Mouse (Mus musculus) kidney, postnatal 0 days (tissue): ENCODE results near the gene Inpp5a. TPM values are rescaled to one million over a fixed set of nuclear protein-coding genes. Genes with fewer than 3 reads are reported as not detected.

Source experiments
- ATAC-seq: fragments of 200-750 bp; cut with Nextera tagmentation; replicated peaks from 2 replicates; pipeline ENCODE4 v1.8.0; 2017; ENCODE audit warnings: low read depth, moderate number of reproducible peaks, moderate TSS enrichment, moderate library complexity; ENCODE audit not compliant: low FRiP score
- DNase-seq: peaks from one replicate; pipeline ENCODE4 v3.0.0-alpha.2; 2016; ENCODE audit warnings: low spot score
- H3K27ac ChIP-seq: fragments of 300-500 bp; sonication (generic); 2 replicates; pipeline ENCODE4 v1.5.1; 2014; ENCODE audit warnings: mild to moderate bottlenecking
- H3K27me3 ChIP-seq: fragments of 300-500 bp; sonication (generic); 2 replicates; pipeline ENCODE4 v1.6.1; 2014; ENCODE audit warnings: low read length, mixed read lengths; ENCODE audit not compliant: insufficient read depth
- H3K36me3 ChIP-seq: fragments of 300-500 bp; sonication (generic); 2 replicates; pipeline ENCODE4 v1.6.1; 2014; ENCODE audit warnings: low read length, mixed read lengths; ENCODE audit not compliant: insufficient read depth
- H3K4me1 ChIP-seq: fragments of 300-500 bp; sonication (generic); replicated peaks from 2 replicates; pipeline ENCODE4 v1.6.1; 2014; ENCODE audit warnings: antibody characterized with exemption, low read length, mixed read lengths; ENCODE audit not compliant: insufficient read depth
- H3K4me2 ChIP-seq: fragments of 300-500 bp; sonication (generic); 2 replicates; pipeline ENCODE4 v1.6.1; 2014; ENCODE audit warnings: mild to moderate bottlenecking, low read length, moderate library complexity, mixed read lengths
- H3K4me3 ChIP-seq: fragments of 300-500 bp; sonication (generic); replicated peaks from 2 replicates; pipeline ENCODE4 v1.5.1; 2014; ENCODE audit warnings: low read depth, low read length
- H3K9ac ChIP-seq: fragments of 300-500 bp; sonication (generic); 2 replicates; pipeline ENCODE4 v1.6.1; 2014; ENCODE audit warnings: low read depth, low read length
- H3K9me3 ChIP-seq: fragments of 300-500 bp; sonication (generic); replicated peaks from 2 replicates; pipeline ENCODE4 v1.6.1; 2016; ENCODE audit warnings: low read length, inconsistent platforms, mixed read lengths
- CTCF ChIP-seq: IDR thresholded peaks from 2 replicates; pipeline ENCODE4 v1.5.1; 2016; ENCODE audit warnings: antibody characterized with exemption, low read depth, mild to moderate bottlenecking, moderate library complexity
- WGBS: fragments of 180-500 bp; shearing (Covaris S2); extraction: QIAGEN DNeasy Blood & Tissue Kit; methylation state at CpG from one replicate; pipeline ENCODE4 v1.1.7; 2014; 5-methylcytosine and 5-hydroxymethylcytosine counted together
- polyA plus RNA-seq: library from polyadenylated mRNA; unstranded; fragments of >200 nt; fragmentation: Nextera tagmentation; extraction: Ambion mirVana; gene quantifications from 2 replicates; pipeline ENCODE4 v1.2.1, GENCODE M21; 2015

Gene Inpp5a
- polyA plus RNA-seq, 1 experiment from 2014 or later, result 24.3 TPM

- DNase-seq (no peak), ATAC-seq (no peak)
- H3K9ac ChIP-seq, result no peak overlapping the region
- no peak for TF ChIP-seq CTCF
- no peaks in the 10 kb centered on the region for H3K9me3 ChIP-seq
- 83% methylated on average over 3 of the region's 3 CpGs for WGBS
- H3K27ac ChIP-seq, result no peak overlapping the region
- no peaks in the 10 kb centered on the region for H3K27me3 ChIP-seq
- H3K4me2 ChIP-seq, result no peak overlapping the region
- no peaks in the 10 kb centered on the region for H3K36me3 ChIP-seq
- 0 out of 2 replicates have a peak, but pooled peaks cover 7% of the 10 kb centered on the region for H3K4me1 ChIP-seq
- no peak overlapping the region for H3K4me3 ChIP-seq
Observed at GRCm38 (mm10) chr7:139400926-139401325, 12.0 kb downstream of the Inpp5a start.

GRCm38 (mm10) chr7:139401791-139402190 lies 12.9 kb downstream of the Inpp5a start:
- H3K27ac ChIP-seq, result no peak overlapping the region
- H3K27me3 ChIP-seq, result no peaks in the 10 kb centered on the region
- no peak for DNase-seq
- no peak for ATAC-seq
- no peak overlapping the region for H3K9ac ChIP-seq
- H3K9me3 ChIP-seq, result no peaks in the 10 kb centered on the region
- no peak overlapping the region for H3K4me3 ChIP-seq
- no peak for TF ChIP-seq CTCF
- WGBS, result 80% methylated on average over 8 of the region's 8 CpGs
- no peaks in the 10 kb centered on the region for H3K36me3 ChIP-seq
- H3K4me1 ChIP-seq, result 0 out of 2 replicates have a peak, but pooled peaks cover 7% of the 10 kb centered on the region
- H3K4me2 ChIP-seq, result no peak overlapping the region

GRCm38 (mm10) chr7:139402721-139403120 lies 13.8 kb downstream of the Inpp5a start:
- Histone ChIP-seq H3K36me3 (no peaks in the 10 kb centered on the region), H3K4me3 (no peak overlapping the region), H3K27me3 (no peaks in the 10 kb centered on the region), H3K4me1 (0 out of 2 replicates have a peak, but pooled peaks cover 2% of the 10 kb centered on the region), H3K27ac (no peak overlapping the region), H3K9me3 (no peaks in the 10 kb centered on the region), H3K4me2 (no peak overlapping the region), H3K9ac (no peak overlapping the region)
- no peak for TF ChIP-seq CTCF
- WGBS, result 92% methylated on average over 4 of the region's 4 CpGs
- ATAC-seq (no peak), DNase-seq (no peak)

GRCm38 (mm10) chr7:139406581-139406980 lies 17.7 kb downstream of the Inpp5a start:
- TF ChIP-seq CTCF, result no peak

GRCm38 (mm10) chr7:139407966-139408365 lies 19.1 kb downstream of the Inpp5a start:
- ATAC-seq (no peak), DNase-seq (no peak)

More at GRCm38 (mm10) chr7:139406581-139406980, 17.7 kb downstream of the Inpp5a start:
- Histone ChIP-seq H3K36me3 (no peaks in the 10 kb centered on the region), H3K9me3 (no peaks in the 10 kb centered on the region), H3K4me3 (no peak overlapping the region), H3K27ac (no peak overlapping the region), H3K27me3 (no peaks in the 10 kb centered on the region), H3K9ac (no peak overlapping the region), H3K4me2 (no peak overlapping the region), H3K4me1 (peaks cover 4% of the 10 kb centered on the region; the same call in 1 of the 2 replicates)
- WGBS, result 90% methylated on average over 2 of the region's 2 CpGs
- DNase-seq (no peak), ATAC-seq (no peak)

GRCm38 (mm10) chr7:139409903-139410302 lies 21.0 kb downstream of the Inpp5a start:
- Histone ChIP-seq H3K4me2 (no peak overlapping the region), H3K4me3 (no peak overlapping the region), H3K9me3 (no peaks in the 10 kb centered on the region), H3K27ac (no peak overlapping the region), H3K36me3 (no peaks in the 10 kb centered on the region), H3K9ac (no peak overlapping the region), H3K4me1 (peaks cover 9% of the 10 kb centered on the region; the same call in 1 of the 2 replicates), H3K27me3 (no peaks in the 10 kb centered on the region)
- no peak for ATAC-seq
- no peak for TF ChIP-seq CTCF
- no peak for DNase-seq
- WGBS, result 87% methylated on average over 5 of the region's 5 CpGs

More at GRCm38 (mm10) chr7:139407966-139408365, 19.1 kb downstream of the Inpp5a start:
- no peak overlapping the region for H3K4me2 ChIP-seq
- H3K27me3 ChIP-seq, result no peaks in the 10 kb centered on the region
- H3K9ac ChIP-seq, result no peak overlapping the region
- TF ChIP-seq CTCF, result no peak
- no peaks in the 10 kb centered on the region for H3K36me3 ChIP-seq
- no peaks in the 10 kb centered on the region for H3K9me3 ChIP-seq
- no peak overlapping the region for H3K27ac ChIP-seq
- no peak overlapping the region for H3K4me3 ChIP-seq
- peaks cover 9% of the 10 kb centered on the region; the same call in 1 of the 2 replicates for H3K4me1 ChIP-seq
